Mouse (Mus musculus) brain, embryonic 14.5 days (tissue): ENCODE measurements around the gene Cables2. TPM values are rescaled to one million over a fixed set of nuclear protein-coding genes. Genes with fewer than 3 reads are reported as not detected.

Experiments
- DNase-seq: peaks from one replicate; pipeline ENCODE4 v3.0.0-alpha.2; 2011; ENCODE audit warnings: low read depth
- CTCF ChIP-seq: fragments of 200-500 bp; IDR thresholded peaks from 2 replicates; pipeline ENCODE4 v1.5.1; 2012; ENCODE audit warnings: inconsistent platforms, mild to moderate bottlenecking, moderate library complexity, borderline replicate concordance; ENCODE audit not compliant: insufficient read depth, insufficient read length; ENCODE audit errors: extremely low read depth
- POLR2A ChIP-seq: fragments of 200-500 bp; IDR thresholded peaks from 2 replicates; pipeline ENCODE4 v1.6.1; 2012; ENCODE audit warnings: mild to moderate bottlenecking, inconsistent platforms, borderline replicate concordance; ENCODE audit not compliant: poor library complexity, insufficient read depth, insufficient read length, severe bottlenecking; ENCODE audit errors: extremely low read depth
- polyA plus RNA-seq: library from polyadenylated mRNA; depleted of rRNA; stranded (reverse); fragments of >200 nt; gene quantifications from 2 replicates; pipeline ENCODE4 v1.2.3, GENCODE M21; 2012

The Cables2 gene
- polyA plus RNA-seq, 1 experiment, result 62.5 TPM

- DNase-seq, result peak; percentile 73
- TF ChIP-seq POLR2A (no peak), CTCF (no peak)
Measured at GRCm38 (mm10) chr2:180225762-180226378, 47.4 kb downstream of the Cables2 start, which contains the start of gene Lama5. Lama5 (minus strand) TSS chr2:180225859.

DNA sequence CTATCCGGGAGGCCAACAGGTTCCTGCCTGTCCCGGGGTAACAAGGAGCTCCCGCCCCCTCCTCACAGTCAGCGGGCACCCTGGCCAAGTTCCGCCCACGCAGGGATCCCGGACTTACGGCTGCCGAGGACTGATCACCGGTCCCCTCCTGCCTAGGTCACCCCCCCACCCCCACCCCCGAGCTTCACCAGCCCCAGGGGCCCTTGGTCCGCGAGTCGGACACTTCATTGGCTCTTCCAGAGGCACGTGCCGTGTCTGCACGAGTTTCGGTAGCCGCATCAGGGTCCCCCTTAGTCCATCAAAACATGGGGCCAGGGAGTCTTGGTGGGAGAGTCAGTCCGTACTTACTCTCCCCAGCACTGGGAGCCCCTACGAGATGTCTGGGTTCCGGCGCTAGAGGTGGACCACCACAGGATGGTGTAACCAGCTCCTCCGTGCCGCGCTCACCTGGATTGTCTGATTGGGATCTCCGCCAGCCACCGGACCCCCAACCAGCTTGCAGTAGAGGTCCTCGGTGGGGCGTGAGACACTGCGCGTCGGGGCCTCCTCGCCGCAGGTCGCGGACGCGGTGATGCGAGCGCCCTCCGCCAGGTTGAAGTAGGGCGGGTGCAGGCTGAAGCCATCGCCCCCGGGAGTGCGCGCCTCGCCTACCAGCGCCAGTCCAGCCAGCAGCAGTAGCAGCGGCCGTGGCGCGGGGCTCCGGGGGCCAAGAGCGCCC lies 48.1 kb downstream of the Cables2 start:
- TF ChIP-seq POLR2A, result no peak
- TF ChIP-seq CTCF, result no peak
- DNase-seq, result peak; percentile 31

DNA sequence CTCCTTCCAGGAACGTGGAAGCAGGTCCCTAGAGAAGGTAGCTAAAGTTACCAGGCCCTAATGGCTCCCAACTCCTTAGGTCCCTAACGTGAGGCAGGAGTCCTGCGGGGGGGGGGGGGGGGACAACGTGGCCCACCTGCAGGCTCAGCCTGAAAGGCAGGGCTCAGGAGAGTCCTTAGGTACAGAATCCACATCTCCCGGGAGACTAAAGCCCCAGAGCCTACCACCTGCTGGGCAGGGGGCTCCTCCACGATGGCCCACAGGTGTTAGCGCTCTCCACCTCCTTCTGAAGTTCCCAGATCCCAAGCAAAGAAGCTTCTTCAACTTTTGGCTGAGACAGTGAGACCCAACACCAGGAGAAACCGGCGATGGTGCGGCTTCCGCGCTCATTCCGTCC lies 48.7 kb downstream of the Cables2 start:
- no peak for DNase-seq
- TF ChIP-seq CTCF, result no peak
- no peak for TF ChIP-seq POLR2A

- DNase-seq, result peak; percentile 47
Measured at GRCm38 (mm10) chr2:180222250-180222649, 51.0 kb downstream of the Cables2 start.

GRCm38 (mm10) chr2:180221051-180221450 lies 52.2 kb downstream of the Cables2 start:
- TF ChIP-seq CTCF (no peak), POLR2A (no peak)
- no peak for DNase-seq

More at GRCm38 (mm10) chr2:180222250-180222649, 51.0 kb downstream of the Cables2 start:
- TF ChIP-seq CTCF (peak; percentile 21; the same call in 1 of the 2 replicates), POLR2A (no peak)

DNA sequence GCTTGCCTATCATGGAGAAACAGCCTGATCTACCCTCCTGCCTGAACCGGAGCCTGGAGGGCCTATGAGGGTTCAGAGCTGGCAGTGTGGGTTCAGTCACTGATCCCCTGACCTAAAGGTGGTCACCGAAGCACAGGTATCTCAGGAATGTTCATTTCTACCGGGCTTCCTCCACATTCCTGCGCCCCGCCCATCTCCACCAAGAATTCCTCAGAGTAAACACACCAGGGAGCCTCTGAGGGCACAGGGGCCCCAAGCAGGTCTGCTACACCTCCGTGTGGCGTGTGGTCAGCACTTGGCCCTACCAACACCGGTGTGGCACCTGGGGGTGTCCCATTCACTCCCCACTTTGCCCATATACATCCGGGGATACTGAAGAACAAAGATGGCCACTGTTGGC lies 53.1 kb downstream of the Cables2 start:
- DNase-seq, result no peak
- TF ChIP-seq POLR2A (no peak), CTCF (no peak)

DNA sequence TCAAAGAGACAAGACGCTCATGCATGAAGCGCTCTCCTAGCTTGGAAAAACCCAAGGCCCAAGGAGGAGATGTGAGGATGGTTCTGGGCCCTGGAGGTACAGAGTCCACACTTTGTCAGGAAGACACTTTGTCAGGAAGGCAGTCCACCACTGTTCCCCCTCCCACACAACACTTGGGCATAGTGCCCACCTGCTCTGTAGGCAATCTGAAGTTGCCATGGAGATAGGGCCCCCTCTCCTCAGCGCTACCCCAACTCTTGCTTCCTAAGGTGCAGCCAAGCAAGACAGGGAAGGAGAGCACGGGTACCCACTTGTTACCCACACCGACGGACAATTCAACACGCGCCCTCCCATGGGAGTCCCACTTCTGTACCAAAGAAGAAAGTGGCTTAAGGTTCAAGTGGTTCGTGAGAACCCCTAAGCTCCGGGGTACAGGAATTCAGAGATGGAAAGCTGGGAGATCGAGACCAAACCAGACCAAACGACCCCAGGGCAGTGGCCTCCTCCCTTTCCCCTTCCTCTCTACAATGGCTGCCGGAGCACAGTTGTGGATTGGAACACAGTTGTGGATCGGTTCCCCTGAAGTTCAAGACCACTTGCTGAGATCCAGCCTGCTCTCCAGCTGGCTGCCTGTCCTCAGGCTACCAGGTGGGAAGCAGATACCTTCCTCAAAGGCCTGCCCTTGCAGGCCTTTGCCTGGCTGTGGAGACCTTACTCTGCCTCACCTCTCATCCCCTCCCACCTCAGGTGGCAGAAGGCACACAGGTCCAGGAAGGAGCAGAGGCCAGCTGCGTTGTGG lies 54.0 kb downstream of the Cables2 start:
- TF ChIP-seq POLR2A (no peak), CTCF (no peak)
- DNase-seq, result peak; percentile 43

GRCm38 (mm10) chr2:180218677-180219076 lies 54.6 kb downstream of the Cables2 start:
- TF ChIP-seq CTCF (no peak), POLR2A (no peak)
- DNase-seq, result peak; percentile 40

- TF ChIP-seq CTCF (no peak), POLR2A (no peak)
- no peak for DNase-seq
Measured at GRCm38 (mm10) chr2:180218241-180218640, 55.1 kb downstream of the Cables2 start.

- no peak for DNase-seq
- no peak for TF ChIP-seq POLR2A
- no peak for TF ChIP-seq CTCF
Measured at GRCm38 (mm10) chr2:180217587-180217986, 55.7 kb downstream of the Cables2 start.

DNA sequence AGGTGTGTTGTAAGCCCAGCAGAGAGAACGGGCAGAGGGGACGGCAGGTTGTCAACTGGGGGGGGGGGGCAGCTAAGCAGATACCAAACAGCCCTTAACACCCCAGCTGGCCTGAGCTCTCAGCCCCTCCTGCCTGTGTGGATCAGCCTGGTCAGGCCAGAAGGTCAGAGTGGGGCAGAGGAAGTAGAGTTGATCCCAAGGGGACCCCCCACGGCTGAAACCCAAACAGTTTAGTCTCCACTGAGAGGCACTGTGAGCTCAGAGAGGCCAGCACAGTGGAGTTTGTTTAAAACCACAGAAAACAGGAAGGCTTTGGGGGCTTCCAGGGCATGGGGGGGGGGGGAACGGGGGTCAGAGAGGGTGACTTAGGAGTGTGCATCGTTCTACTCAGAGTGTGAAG lies 56.4 kb downstream of the Cables2 start:
- no peak for DNase-seq

More for the DNA sequence above, 56.4 kb downstream of the Cables2 start:
- TF ChIP-seq POLR2A (no peak), CTCF (no peak)
